Mouse (Mus musculus) embryo, embryonic 10 days (tissue): Measurements from ENCODE around the gene Olfr688.

Experiments
- DNase-seq: peaks from one replicate; pipeline ENCODE4 v3.0.0-alpha.2; 2015; ENCODE audit warnings: low spot score

Olfr688 gene

DNA sequence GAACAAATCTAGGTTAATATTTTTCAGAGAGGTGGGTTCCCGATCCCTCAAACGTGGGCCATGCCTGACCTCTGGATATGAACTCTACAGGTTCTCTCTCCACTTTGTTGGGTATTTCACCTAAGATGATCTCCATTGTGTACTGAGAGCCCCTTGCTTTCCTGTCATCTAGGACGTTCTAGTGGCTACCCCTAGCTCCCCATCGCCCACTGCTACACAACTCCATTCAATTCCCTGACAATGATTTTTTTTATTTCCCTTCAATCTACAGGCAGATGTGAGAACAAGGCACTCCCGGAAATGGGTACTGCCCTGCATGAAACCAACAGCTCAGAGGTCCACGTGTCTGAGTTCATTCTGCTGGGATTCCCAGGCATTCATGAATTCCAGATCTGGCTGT lies at the start of gene Olfr688:
Gene Olfr688 (plus strand): TSS at position 301 of the 400 bp plus-strand sequence.
- DNase-seq, result no peak

DNA sequence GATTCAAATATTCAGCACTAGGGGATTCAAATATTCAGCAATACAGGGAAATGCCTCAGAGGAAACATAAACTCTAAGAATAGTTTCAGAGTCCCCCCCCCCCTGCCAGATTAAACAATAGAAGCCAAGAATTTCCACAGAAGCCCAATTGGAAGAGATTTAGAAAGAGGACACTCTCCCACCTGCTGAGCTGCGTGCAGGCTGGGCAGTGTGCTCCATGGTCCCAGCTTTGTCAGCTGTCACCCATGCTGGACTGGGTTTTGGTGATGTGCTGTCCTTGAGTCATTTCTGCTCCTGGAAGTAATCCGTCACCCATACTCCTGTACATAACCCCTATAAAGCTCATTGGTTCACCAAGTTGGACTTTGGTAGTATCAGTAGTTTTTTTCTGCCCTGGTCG lies 40.2 kb upstream of the Olfr688 start:
- DNase-seq, result no peak

DNA sequence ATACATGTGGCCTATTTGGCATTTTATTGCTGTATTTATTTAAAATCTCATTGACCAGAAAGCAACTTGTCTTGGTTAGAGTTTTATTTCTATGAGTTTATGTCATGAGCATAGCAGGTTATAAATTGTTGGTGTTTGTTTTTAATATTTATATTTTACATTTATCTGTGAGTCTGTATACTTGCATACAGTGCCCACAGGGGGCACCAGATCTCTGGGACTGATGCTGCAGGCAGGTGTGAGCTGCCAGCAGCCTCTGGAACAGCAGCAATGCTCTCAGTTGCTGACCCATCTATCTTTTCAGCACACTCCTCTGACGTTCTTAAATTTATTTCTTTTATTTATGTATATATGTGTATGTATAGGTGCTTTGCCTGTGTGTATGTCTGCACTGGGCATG lies 39.7 kb upstream of the Olfr688 start:
- DNase-seq, result no peak

DNA sequence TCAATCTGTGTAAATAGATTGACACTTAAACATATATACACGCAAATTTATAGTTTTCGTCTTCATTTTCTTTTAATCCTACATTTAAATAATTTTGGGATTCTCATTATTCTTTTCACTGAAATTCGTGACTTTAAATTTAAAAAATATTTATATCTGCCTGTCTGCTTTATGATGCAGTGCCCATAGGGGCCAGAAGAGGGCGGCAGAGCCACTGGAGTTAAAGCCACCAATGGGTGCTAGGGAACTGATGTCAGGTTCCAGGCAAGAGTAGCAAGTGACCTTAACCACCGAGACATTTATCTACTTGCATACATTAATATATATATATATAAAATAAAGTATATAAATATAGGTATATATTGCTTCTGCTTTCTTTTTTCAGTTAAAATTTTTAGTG lies 31.2 kb upstream of the Olfr688 start:
- DNase-seq, result peak; percentile 9

DNA sequence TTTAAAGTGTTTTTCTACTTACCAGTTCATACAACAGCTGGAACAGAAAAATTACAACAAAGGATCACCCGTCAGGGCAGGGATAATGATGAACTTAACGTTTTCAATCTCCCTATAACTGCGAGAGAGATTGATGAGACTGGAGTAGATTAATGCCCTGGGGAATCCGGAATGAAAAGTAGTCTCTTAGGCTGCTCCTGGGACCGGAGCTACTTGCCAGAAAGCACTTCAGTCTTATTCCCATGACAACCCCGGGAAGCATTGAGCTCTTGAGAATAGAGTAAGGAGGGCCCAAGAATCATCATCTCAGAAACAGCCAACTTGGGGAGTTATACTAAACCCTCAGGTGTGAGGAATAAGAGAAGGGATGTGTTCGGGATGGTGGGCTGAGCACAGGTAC lies 15.5 kb upstream of the Olfr688 start:
- DNase-seq, result no peak

DNA sequence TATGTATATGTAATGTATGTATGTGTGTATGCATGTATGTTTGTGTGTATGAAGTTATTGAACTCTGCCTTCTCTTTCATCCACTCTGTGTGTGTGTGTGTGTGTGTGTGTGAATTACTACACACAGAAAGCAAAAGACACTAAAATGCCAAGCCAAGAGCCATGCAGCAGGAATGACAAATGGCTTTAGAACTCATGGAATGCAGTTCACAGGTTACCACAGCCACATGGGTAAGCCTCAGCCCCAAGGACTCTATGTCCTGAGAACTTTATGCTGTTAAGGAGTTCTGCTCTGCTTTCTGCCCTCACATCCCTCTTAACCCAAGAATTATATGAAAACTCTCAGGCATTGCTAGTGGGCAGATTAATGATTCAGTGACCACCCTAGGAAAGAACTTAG lies 2.2 kb downstream of the Olfr688 start:
- DNase-seq, result no peak

DNA sequence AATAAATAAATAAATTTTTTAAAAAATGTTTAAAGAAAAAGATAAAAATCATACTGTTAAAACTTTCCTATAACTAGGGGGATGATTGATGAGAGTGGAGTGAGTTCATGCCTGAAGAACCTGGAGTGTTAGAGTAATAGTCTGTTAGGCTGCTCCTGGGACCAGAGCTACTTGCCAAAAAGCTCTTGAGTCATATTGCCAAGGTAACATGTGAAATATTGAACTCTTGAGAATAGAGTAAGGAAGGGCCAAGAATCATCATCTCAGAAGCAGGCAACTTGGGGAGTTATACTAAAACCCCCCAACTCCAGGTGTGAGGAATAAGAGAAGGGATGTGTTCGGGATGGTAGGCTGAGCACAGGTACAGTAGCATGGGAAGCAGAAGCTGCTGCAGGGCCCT lies 23.0 kb downstream of the Olfr688 start, which contains the start of gene Olfr689:
Gene Olfr689 (plus strand): TSS at position 301 of the 400 bp plus-strand sequence.
- no peak for DNase-seq

DNA sequence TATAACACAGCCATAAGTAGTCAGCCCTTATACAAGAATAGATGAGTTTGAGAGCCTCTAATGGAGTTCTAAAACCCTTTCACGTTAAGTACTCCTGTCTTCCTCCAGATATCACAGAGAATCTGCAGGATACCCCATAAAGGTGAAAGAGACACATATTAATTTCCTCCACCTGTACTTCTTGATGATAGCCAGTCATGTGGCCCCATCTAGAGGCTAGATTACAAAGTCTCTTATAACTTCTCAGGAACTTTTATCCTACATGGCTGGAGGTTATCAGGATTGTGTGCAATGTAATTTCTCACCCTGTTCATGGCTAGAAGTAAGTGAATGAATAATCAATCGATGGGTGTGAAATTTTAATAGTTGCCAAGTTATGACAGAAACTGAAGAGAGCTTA lies 37.4 kb downstream of the Olfr688 start:
- DNase-seq, result no peak

DNA sequence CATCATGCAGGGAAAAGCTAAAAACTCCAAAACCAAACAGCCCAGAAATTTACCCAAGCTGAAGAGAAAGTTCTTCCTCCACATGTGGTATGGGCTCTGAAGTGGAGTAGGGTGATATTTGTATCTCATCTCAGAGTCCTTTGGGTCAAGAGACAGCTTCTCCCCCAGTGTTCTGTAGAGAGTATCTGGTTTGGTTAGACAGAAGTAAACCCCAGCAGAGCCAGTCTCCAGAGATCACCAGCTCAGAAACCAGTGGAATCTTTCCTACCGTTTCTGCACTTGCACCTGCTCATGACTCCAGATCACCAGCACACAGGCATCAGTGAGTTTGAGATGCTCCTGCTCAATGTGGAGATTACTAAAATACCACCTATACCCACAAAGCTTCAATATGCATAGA lies 46.1 kb downstream of the Olfr688 start, which contains the start of gene Olfr690:
Gene Olfr690 (minus strand): TSS at position 101 of the 400 bp plus-strand sequence.
- DNase-seq, result no peak
